Mouse (Mus musculus): ENCODE measurements around the gene Klf15.

GRCm38 (mm10) chr6:90463890-90464421 is 1.6 kb downstream of the Klf15 start:
- no peak for TF ChIP-seq CTCF (IDR thresholded peaks at IDR 0.05; ENCODE audit: low read depth)
- TF ChIP-seq EP300 (IDR thresholded peaks at IDR 0.05; ENCODE audit: low read depth) = no peak

Measured in liver, postnatal 0 days (tissue).